Mouse (Mus musculus): ENCODE measurements around the gene Prdx5. TPM values are rescaled to one million over a fixed set of nuclear protein-coding genes. Genes with fewer than 3 reads are reported as not detected.

The Prdx5 gene
- polyA plus RNA-seq, 1 experiment = 276 TPM

DNA sequence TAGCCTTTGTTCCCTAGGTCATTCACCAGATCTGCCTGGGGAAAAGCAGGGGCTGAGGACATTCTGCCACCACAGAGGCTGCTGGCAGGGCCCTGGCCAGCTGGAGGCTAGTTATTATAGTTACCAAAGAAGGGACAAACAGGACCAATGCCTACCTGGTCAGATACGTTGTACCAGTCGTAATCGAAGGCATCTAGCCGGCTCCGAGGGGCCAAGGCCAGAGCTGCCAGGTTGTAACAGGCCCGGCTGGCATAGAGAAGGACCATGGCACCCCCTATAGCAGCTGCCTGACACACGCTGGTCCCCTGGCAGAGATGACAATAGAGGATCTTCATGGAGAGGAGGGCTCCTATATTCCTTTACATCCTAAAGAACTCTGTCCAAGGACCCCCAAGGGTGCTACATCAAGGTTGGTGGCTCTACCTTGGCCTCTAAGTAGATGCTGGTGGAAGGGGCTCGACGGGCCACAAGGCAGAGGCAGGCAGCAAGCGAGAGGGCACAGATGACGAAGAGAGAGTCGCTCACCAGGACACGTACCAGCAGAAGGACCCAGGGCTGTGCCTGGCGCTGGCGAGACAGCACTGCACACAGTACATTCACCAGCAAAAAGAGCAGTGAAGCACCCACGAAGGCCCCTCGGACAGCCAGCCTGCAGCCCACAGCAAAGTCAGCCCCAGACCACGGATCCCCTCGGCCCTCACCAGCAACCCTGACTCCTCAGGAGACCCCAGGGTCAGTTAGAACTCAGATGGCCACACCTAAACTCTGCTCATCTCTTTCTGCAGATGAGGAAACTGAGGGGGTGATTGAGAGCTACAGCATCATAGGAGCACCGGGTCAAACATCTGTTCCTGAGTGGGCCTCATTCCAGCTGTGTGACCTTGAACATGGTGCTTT is 29.4 kb upstream of the Prdx5 start:
- TF ChIP-seq POLR2AphosphoS2 (IDR thresholded peaks at IDR 0.05; ENCODE audit: insufficient read length, low read depth) (peak; percentile 49), MYOD1 (IDR thresholded peaks at IDR 0.05; ENCODE audit: control insufficient read depth in 1 of 3, insufficient read length in 2 of 3, low read depth in 2 of 3) (no peak)
- Histone ChIP-seq H3K36me3 (ENCODE audit: control insufficient read depth, insufficient read depth) (no peaks in the 10 kb centered on the region), H3K4me2 (ENCODE audit: low read depth) (peak overlapping the region; percentile 85)

GRCm38 (mm10) chr19:6937541-6938465 is 27.9 kb upstream of the Prdx5 start:
- H3K4me2 ChIP-seq (ENCODE audit: low read depth) = no peak overlapping the region
- TF ChIP-seq SRF (IDR thresholded peaks at IDR 0.05; ENCODE audit: control insufficient read depth, insufficient read length, low read depth) = no peak
- TF ChIP-seq MAX (IDR thresholded peaks at IDR 0.05; ENCODE audit: low read depth) = no peak
- no peak for TF ChIP-seq POLR2A (IDR thresholded peaks at IDR 0.05; ENCODE audit: insufficient read length, low read depth)
- TF ChIP-seq POLR2AphosphoS2 (IDR thresholded peaks at IDR 0.05; ENCODE audit: insufficient read length, low read depth) = no peak
- no peak for TF ChIP-seq MYOG (IDR thresholded peaks at IDR 0.05; ENCODE audit: control insufficient read depth in 1 of 3, insufficient read depth in 1 of 3, insufficient read length in 2 of 3, low read depth in 2 of 3)
- no peak for TF ChIP-seq TCF12 (IDR thresholded peaks at IDR 0.05; ENCODE audit: insufficient read depth, poor library complexity, severe bottlenecking)
- no peak for TF ChIP-seq USF1 (IDR thresholded peaks at IDR 0.05; ENCODE audit: low read depth)
- TF ChIP-seq CEBPB (IDR thresholded peaks at IDR 0.05; ENCODE audit: insufficient read depth, poor library complexity, severe bottlenecking) = no peak
- no peak for TF ChIP-seq REST (IDR thresholded peaks at IDR 0.05; ENCODE audit: insufficient read depth, insufficient read length)
- no peak for TF ChIP-seq TCF3 (IDR thresholded peaks at IDR 0.05; ENCODE audit: insufficient read length, low read depth)
- TF ChIP-seq E2F4 (IDR thresholded peaks at IDR 0.05; ENCODE audit: insufficient read depth) = no peak
- TF ChIP-seq MYOD1 (IDR thresholded peaks at IDR 0.05; ENCODE audit: control insufficient read depth in 1 of 3, insufficient read length in 2 of 3, low read depth in 2 of 3) = no peak
- no peaks in the 10 kb centered on the region for H3K36me3 ChIP-seq (ENCODE audit: control insufficient read depth, insufficient read depth)
- peaks cover 12% of the 10 kb centered on the region for H3K27me3 ChIP-seq (ENCODE audit: control insufficient read depth, insufficient read depth, insufficient read length)
- H3K4me3 ChIP-seq = no peak overlapping the region
- peaks cover 3% of the 10 kb centered on the region for H3K79me2 ChIP-seq (ENCODE audit: control insufficient read depth, insufficient read depth)
- H3ac ChIP-seq (ENCODE audit: control insufficient read depth, insufficient read length) = no peak overlapping the region

More for the DNA sequence above, 29.4 kb upstream of the Prdx5 start:
- Histone ChIP-seq H3K4me3 (no peak overlapping the region), H3ac (ENCODE audit: control insufficient read depth, insufficient read length) (no peak overlapping the region), H3K79me2 (ENCODE audit: control insufficient read depth, insufficient read depth) (peaks cover 14% of the 10 kb centered on the region), H3K27me3 (ENCODE audit: control insufficient read depth, insufficient read depth, insufficient read length) (peaks cover under 1% of the 10 kb centered on the region)

GRCm38 (mm10) chr19:6936299-6936698 is 26.4 kb upstream of the Prdx5 start:
- Histone ChIP-seq H3K4me3 (no peak overlapping the region), H3K79me2 (ENCODE audit: control insufficient read depth, insufficient read depth) (no peaks in the 10 kb centered on the region), H3ac (ENCODE audit: control insufficient read depth, insufficient read length) (no peak overlapping the region), H3K27me3 (ENCODE audit: control insufficient read depth, insufficient read depth, insufficient read length) (peaks cover 12% of the 10 kb centered on the region), H3K36me3 (ENCODE audit: control insufficient read depth, insufficient read depth) (no peaks in the 10 kb centered on the region), H3K4me2 (ENCODE audit: low read depth) (no peak overlapping the region)
- TF ChIP-seq TCF12 (IDR thresholded peaks at IDR 0.05; ENCODE audit: insufficient read depth, poor library complexity, severe bottlenecking) (no peak), POLR2AphosphoS2 (IDR thresholded peaks at IDR 0.05; ENCODE audit: insufficient read length, low read depth) (no peak), POLR2A (IDR thresholded peaks at IDR 0.05; ENCODE audit: insufficient read length, low read depth) (no peak), TCF3 (IDR thresholded peaks at IDR 0.05; ENCODE audit: insufficient read length, low read depth) (no peak), SRF (IDR thresholded peaks at IDR 0.05; ENCODE audit: control insufficient read depth, insufficient read length, low read depth) (no peak), E2F4 (IDR thresholded peaks at IDR 0.05; ENCODE audit: insufficient read depth) (no peak), MYOD1 (IDR thresholded peaks at IDR 0.05; ENCODE audit: control insufficient read depth in 1 of 3, insufficient read length in 2 of 3, low read depth in 2 of 3) (no peak)

DNA sequence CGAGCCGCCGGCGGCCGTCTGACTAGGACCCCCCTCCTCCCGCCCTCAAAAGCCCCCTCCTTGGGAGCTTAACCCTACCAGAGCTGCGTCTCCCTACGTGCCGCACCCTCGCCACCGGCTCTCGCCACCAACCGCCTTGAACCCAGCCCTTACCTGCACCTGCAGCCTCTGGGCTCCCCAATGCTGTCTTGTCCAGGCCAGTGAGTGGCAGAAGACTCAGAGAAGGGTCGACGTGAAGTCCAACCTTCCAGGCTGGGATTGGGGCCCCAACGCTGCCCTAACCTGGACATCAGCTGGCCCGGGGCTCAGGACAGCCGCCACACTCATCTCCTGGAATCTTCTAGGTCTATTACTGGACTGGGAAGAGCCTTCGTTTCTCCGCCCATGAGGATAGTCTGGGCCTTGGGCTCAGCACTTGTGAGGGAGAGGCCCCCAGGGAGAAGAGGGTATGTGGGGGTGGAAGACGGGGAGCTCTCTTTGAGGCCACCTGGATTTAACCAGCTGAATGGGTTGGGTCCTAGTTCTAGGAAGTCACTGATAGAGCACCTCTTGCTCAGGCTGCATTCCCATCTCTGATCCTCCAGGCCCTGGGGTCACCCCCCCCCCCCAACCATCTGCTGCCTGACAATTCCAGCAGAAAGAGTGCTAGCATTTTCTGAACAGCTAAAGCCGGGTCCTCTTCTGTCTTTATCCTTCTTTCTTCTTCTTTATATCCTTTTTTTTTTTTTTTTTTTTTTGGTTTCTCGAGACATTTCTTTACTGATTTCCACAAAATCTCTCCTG is 24.5 kb upstream of the Prdx5 start, which contains the start of gene Kcnk4:
Gene Kcnk4 (minus strand): TSS at position 321 of the 783 bp plus-strand sequence.
- H3K36me3 ChIP-seq (ENCODE audit: control insufficient read depth, insufficient read depth) = no peaks in the 10 kb centered on the region
- peak within 1 kb of the TSS; percentile 12 for H3ac ChIP-seq (ENCODE audit: control insufficient read depth, insufficient read length)
- peak within 1 kb of the TSS; percentile 65 for H3K4me2 ChIP-seq (ENCODE audit: low read depth)
- no peaks in the 10 kb centered on the region for H3K79me2 ChIP-seq (ENCODE audit: control insufficient read depth, insufficient read depth)
- no peak for TF ChIP-seq TCF3 (IDR thresholded peaks at IDR 0.05; ENCODE audit: insufficient read length, low read depth)
- no peak for TF ChIP-seq REST (IDR thresholded peaks at IDR 0.05; ENCODE audit: insufficient read depth, insufficient read length)
- TF ChIP-seq POLR2AphosphoS2 (IDR thresholded peaks at IDR 0.05; ENCODE audit: insufficient read length, low read depth) = no peak
- TF ChIP-seq SRF (IDR thresholded peaks at IDR 0.05; ENCODE audit: control insufficient read depth, insufficient read length, low read depth) = no peak
- no peak for TF ChIP-seq TCF12 (IDR thresholded peaks at IDR 0.05; ENCODE audit: insufficient read depth, poor library complexity, severe bottlenecking)
- TF ChIP-seq MYOD1 (IDR thresholded peaks at IDR 0.05; ENCODE audit: control insufficient read depth in 1 of 3, insufficient read length in 2 of 3, low read depth in 2 of 3) = no peak
- no peak for TF ChIP-seq USF1 (IDR thresholded peaks at IDR 0.05; ENCODE audit: low read depth)
- TF ChIP-seq E2F4 (IDR thresholded peaks at IDR 0.05; ENCODE audit: insufficient read depth) = no peak
- no peak for TF ChIP-seq CEBPB (IDR thresholded peaks at IDR 0.05; ENCODE audit: insufficient read depth, poor library complexity, severe bottlenecking)
- peaks cover 12% of the 10 kb centered on the region for H3K27me3 ChIP-seq (ENCODE audit: control insufficient read depth, insufficient read depth, insufficient read length)
- no peak within 1 kb of the TSS for H3K4me3 ChIP-seq

All from myocyte (in vitro differentiated cells).